Mouse (Mus musculus): ENCODE results near the gene Hspg2. TPM values are rescaled to one million over a fixed set of nuclear protein-coding genes. Genes with fewer than 3 reads are reported as not detected.
A peak's percentile ranks its signal among the peaks of the same experiment; 100 is the strongest.
"Not testable (repeated sequence)": the region's sequence is repeated elsewhere in the genome, so short reads cannot be mapped to it uniquely, and the experiment has no call there.

Hspg2 gene
- polyA plus RNA-seq (2016; fragmentation: Nextera tagmentation; extraction: Ambion mirVana), result 15.2 and 18.2 TPM in 2 replicates

DNA sequence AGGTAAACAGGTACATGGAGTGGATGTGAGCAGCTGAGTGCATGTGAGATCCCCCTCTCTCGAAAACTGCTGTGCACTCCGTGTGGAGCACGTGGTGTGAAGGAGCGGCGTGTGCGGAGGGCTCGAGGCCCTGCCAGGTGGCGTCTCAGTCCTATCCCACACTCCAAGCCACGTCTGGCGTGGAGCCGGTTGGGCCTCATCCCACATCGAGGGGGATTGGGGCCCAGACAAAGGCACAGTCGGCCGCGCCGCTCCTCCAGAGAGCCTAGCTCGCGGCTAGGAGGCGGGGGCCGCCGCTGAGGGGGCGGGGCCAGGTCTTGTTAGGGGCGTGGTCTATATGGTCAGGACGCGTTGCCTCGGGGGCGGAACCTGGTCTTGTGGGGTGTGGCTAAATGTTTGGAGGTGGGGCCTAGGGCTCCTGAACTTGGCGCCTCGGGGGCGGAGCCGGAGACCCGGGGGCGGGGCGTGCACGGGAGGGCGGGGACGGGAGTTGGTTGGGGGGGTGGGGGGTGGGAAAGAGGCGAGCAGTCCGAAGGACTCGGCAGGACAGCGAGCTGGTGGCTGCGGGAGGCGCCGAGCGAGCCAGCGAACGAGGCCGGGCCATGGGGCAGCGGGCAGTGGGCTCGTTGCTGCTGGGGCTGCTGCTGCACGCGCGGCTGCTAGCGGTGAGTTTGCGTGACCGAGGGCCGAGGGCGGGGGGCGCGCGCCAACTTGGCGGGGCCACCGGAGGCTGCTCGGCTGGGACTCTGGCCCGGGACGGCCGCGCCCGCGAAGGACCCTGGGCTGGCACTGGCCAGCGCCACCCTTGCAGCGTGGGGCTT lies at the start of gene Hspg2:
Gene Hspg2 (plus strand): TSS at position 510 of the 821 bp plus-strand sequence.
- H3K27ac ChIP-seq, result peak within 1 kb of the TSS; percentile 91
- peaks cover 4% of the 10 kb centered on the region; the same call in 1 of the 2 replicates for H3K27me3 ChIP-seq (ENCODE audit: insufficient read depth, poor library complexity, severe bottlenecking)
- under 1% methylated on average over 72 of the region's 72 CpGs for WGBS
- peaks cover 63% of the 10 kb centered on the region for H3K4me1 ChIP-seq (replicated peaks)
- peak; percentile 99 for DNase-seq (ENCODE audit: low spot score)
- H3K9me3 ChIP-seq, result no peaks in the 10 kb centered on the region
- H3K36me3 ChIP-seq, result no peaks in the 10 kb centered on the region; the same call in 1 of the 2 replicates
- H3K4me3 ChIP-seq, result peak within 1 kb of the TSS; percentile 76

DNA sequence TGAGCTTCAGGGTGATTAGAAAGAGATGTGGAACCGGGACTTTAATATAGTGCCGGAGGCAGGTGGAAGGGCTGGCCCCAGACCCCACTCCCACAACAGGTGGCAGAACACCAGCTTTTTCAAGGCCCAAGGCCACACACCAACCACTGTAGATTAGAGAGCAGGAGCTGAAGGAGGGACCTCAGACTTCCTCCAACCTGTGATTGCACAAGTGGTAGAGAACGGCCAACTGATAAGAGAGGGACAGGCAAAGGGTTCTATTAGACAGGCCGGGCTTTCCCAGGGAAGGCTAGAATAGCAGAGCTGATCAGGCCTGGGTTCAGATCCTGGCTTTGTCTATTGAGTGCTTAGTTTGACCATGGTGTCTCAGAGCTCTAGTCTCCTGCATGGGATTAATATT lies 38.1 kb upstream of the Hspg2 start, which contains the start of gene Cela3b:
Gene Cela3b (minus strand): TSS at position 39 of the 400 bp plus-strand sequence.
- Histone ChIP-seq H3K4me3 (no peak within 1 kb of the TSS), H3K27me3 (ENCODE audit: insufficient read depth, poor library complexity, severe bottlenecking) (no peaks in the 10 kb centered on the region), H3K27ac (no peak within 1 kb of the TSS), H3K9me3 (no peaks in the 10 kb centered on the region), H3K4me1 (replicated peaks) (no peaks in the 10 kb centered on the region), H3K36me3 (no peaks in the 10 kb centered on the region)
- 94% methylated on average over 4 of the region's 4 CpGs for WGBS
- no peak for DNase-seq (ENCODE audit: low spot score)

DNA sequence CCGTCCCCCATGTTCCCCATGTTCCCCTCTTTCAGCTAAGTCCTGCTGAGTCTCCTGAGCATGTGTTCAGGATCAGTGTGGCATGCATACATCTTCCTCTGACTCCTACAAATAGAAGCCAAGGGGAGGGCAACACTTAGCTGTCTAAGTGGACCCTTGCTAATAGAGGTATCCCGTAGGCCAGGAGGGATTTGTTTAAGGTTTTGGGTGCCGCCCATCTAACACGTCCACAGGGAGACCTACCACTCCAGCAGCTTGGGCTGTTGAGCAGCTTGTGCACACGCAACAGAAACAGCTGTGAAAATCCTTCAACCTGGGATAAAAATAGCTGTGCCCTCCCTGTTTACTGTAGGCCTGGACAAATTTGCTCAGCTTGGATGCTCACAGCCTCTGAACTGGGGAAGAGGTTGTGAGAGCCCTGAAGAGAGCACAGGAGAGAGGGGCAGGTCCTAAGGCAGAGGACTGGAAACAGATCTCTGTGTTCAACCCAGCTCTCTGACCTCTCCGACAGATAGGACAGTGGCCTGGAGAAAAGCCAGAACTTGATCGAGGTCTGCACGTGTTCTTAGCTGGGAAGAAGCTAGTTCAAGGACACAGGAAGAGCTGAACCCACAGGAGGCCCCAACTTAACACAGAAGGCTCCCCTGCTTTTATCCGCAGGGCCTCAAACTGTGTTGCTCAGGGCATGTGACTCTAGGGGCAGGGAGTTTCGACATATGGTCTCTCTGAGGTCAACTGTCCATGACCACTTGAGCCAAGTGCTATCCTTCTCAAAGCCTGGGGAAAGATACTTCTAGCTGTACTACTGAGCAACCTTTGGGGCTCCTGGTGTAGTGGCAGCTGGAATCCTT lies 35.6 kb upstream of the Hspg2 start:
- 83% methylated on average over 10 of the region's 10 CpGs for WGBS
- H3K4me1 ChIP-seq (replicated peaks); H3K36me3 ChIP-seq; H3K27me3 ChIP-seq (ENCODE audit: insufficient read depth, poor library complexity, severe bottlenecking); H3K4me3 ChIP-seq; DNase-seq (ENCODE audit: low spot score); H3K9me3 ChIP-seq; H3K27ac ChIP-seq: not testable (repeated sequence)

DNA sequence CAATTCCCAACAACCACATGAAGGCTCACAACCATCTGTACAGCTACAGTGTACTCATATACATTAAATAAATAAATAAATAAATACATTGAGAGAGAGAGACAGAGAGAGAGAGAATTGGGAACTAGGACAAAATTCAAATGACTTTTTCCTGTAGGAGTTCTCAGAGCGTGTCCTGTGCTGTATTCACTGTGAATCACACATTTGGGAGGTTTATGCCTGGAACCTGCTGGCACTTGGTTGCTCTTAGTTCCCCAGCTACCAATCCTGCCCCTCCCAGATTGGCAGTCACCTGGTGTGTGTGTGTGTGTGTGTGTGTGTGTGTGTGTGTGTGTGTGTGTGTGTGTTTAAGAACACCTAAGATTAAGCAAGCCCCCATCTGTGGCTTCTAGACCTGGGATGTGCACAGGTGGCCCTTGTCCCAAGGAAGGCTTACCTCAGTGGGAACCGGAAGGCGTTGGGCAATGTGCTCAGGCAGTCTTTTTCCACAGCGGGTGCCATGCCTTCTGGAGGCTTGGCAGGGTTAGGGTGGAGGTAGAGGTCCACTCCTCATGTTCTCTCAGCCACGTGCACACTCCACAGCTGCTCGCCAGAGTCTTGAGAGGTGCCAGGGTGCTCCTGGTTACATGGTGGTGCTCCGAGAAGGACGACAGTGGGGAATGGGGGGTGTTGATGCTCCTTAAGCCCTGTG lies 31.4 kb upstream of the Hspg2 start:
- no peaks in the 10 kb centered on the region for H3K4me1 ChIP-seq (replicated peaks)

DNA sequence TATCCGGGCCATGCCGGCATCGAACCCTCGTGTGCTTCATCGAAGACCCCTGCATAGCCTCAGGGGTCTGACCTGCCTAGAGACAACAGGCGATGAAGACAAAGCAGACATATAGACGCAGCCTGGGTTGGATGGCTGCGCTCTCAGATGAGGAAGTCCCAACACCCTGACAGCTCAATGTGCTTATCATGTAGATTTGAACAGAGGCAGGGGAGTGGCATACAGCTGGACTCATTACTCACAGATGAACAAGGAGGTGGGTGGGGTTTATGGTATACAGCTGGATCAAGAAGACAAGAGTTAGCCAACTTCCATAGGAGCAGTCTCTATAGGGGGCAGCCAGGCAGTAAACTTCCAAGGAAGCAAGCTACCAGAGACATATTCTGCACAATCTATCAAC lies 29.7 kb upstream of the Hspg2 start:
- WGBS, result 89% methylated on average over 8 of the region's 8 CpGs
- H3K27me3 ChIP-seq (ENCODE audit: insufficient read depth, poor library complexity, severe bottlenecking), result no peaks in the 10 kb centered on the region
- H3K4me1 ChIP-seq (replicated peaks), result no peaks in the 10 kb centered on the region
- H3K4me3 ChIP-seq, result no peak overlapping the region
- H3K9me3 ChIP-seq, result no peaks in the 10 kb centered on the region
- no peak for DNase-seq (ENCODE audit: low spot score)
- H3K27ac ChIP-seq, result no peak overlapping the region
- no peaks in the 10 kb centered on the region for H3K36me3 ChIP-seq

More for the DNA sequence above, 31.4 kb upstream of the Hspg2 start:
- no peaks in the 10 kb centered on the region for H3K27me3 ChIP-seq (ENCODE audit: insufficient read depth, poor library complexity, severe bottlenecking)
- H3K4me3 ChIP-seq, result no peak overlapping the region
- H3K27ac ChIP-seq, result no peak overlapping the region
- no peaks in the 10 kb centered on the region for H3K36me3 ChIP-seq
- 89% methylated on average over 8 of the region's 8 CpGs for WGBS
- H3K9me3 ChIP-seq, result no peaks in the 10 kb centered on the region
- DNase-seq (ENCODE audit: low spot score), result no peak

DNA sequence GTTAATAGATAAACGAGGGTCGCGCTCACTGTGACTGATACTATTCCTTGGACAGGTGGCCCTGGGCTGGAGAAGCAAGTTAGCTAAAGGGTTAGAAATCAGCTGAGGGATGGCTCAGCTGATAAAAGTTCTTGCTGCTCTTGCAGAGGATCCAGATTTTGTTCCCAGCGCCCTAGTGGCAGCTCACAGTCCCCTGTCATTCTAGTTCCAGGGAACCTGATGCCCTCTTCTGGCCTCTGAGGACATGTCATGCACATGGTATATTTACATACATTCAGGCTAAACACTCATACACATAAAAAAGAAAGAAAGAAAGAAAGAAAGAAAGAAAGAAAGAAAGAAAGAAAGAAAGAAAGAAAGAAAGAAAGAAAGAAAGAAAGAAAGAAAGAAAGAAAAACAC lies 27.2 kb upstream of the Hspg2 start:
- no peaks in the 10 kb centered on the region for H3K27me3 ChIP-seq (ENCODE audit: insufficient read depth, poor library complexity, severe bottlenecking)
- no peak for DNase-seq (ENCODE audit: low spot score)
- H3K36me3 ChIP-seq, result no peaks in the 10 kb centered on the region
- H3K4me3 ChIP-seq, result no peak overlapping the region
- 81% methylated on average over 4 of the region's 4 CpGs for WGBS
- no peaks in the 10 kb centered on the region for H3K9me3 ChIP-seq
- H3K27ac ChIP-seq, result no peak overlapping the region
- no peaks in the 10 kb centered on the region for H3K4me1 ChIP-seq (replicated peaks)

DNA sequence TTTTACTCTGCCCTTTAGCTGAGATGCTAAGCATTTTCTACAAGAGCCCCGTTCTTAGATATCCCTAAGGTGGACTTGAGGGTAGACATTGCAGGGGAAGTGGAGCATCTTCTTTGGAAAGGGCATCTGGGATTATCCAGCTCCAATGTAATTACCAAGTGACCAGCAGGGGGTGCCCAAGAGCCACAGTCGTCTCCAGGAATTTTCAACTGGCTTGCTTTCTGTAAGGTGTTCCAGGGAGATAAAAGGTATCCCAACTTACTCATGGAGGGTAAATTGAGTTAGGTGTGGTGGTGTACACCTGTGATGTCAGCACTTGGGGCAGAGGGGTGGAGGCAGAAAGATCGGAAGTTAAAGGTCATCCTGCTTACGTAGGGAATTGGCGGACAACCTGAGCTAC lies 24.9 kb upstream of the Hspg2 start:
- Histone ChIP-seq H3K27ac (no peak overlapping the region), H3K27me3 (ENCODE audit: insufficient read depth, poor library complexity, severe bottlenecking) (no peaks in the 10 kb centered on the region), H3K4me1 (replicated peaks) (peaks cover 6% of the 10 kb centered on the region), H3K4me3 (no peak overlapping the region), H3K9me3 (no peaks in the 10 kb centered on the region), H3K36me3 (no peaks in the 10 kb centered on the region)
- WGBS, result 26% methylated on average over 5 of the region's 5 CpGs
- peak; percentile 74 for DNase-seq (ENCODE audit: low spot score)

DNA sequence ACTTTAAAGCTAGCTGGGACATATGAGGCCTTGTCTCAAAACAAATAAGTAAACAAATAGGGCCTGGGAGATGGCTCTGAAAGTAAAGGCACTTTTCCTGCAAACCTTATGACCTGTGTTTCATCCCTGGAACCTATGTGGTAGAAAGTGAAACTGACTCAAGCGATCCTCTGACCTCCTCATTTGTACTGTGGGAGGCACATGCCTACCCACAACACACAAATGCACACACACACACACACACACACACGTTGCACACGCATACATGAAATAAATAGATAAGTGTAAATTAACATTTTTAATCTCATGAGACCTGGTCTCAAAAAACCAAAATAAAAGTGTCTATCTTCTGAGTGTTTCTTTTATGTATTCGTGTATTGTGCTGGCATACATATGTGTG lies 22.7 kb upstream of the Hspg2 start:
- no peak for DNase-seq (ENCODE audit: low spot score)
- H3K4me1 ChIP-seq (replicated peaks), result peaks cover 9% of the 10 kb centered on the region
- H3K9me3 ChIP-seq, result no peaks in the 10 kb centered on the region
- WGBS, result 87% methylated on average over 4 of the region's 4 CpGs
- H3K27me3 ChIP-seq (ENCODE audit: insufficient read depth, poor library complexity, severe bottlenecking), result no peaks in the 10 kb centered on the region
- H3K36me3 ChIP-seq, result no peaks in the 10 kb centered on the region
- no peak overlapping the region for H3K27ac ChIP-seq
- H3K4me3 ChIP-seq, result no peak overlapping the region

DNA sequence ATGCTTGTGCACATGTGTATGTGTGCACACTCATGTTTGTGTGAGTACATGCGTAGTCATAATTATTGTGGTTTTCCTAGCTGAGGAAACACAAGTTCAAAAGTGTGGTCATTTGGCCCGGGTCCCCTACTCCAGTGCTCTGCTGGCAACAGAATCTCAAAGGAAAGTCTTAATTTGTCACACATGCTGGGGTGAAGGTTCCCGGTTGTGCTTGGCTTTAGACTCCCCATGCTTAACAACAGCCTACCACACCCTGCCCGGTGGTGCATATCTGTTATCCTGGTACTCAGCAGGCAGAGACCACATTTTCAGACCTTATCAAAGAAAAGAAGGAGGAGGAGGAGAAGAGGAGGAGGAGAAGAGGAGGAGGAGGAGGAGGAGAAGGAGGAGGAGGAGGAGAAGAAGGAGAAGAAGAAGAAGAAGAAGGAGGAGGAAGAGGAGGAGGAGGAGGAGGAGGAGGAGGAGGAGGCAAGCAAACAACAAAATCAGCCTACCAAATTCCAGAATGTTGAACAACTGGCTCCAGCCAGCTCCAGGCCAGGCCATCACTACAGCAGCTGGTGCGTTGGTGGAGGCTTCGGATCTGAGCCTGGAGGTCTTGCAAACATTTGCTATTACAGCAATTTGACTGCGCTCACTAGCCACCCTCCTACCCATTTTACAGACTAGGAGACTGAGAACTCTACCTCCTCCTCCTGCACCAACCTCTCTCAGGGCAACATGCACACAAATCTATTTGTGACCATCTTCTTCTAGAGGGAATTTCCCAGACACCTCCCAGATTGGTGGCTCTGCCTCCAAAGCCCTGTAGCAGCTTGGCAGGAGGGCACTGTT lies 21.0 kb upstream of the Hspg2 start:
- H3K4me1 ChIP-seq (replicated peaks), result peaks cover 9% of the 10 kb centered on the region
- H3K27ac ChIP-seq, result no peak overlapping the region
- no peaks in the 10 kb centered on the region for H3K9me3 ChIP-seq
- H3K27me3 ChIP-seq (ENCODE audit: insufficient read depth, poor library complexity, severe bottlenecking), result no peaks in the 10 kb centered on the region
- WGBS, result 69% methylated on average over 7 of the region's 7 CpGs
- no peak overlapping the region for H3K4me3 ChIP-seq
- DNase-seq (ENCODE audit: low spot score), result no peak
- no peaks in the 10 kb centered on the region for H3K36me3 ChIP-seq

DNA sequence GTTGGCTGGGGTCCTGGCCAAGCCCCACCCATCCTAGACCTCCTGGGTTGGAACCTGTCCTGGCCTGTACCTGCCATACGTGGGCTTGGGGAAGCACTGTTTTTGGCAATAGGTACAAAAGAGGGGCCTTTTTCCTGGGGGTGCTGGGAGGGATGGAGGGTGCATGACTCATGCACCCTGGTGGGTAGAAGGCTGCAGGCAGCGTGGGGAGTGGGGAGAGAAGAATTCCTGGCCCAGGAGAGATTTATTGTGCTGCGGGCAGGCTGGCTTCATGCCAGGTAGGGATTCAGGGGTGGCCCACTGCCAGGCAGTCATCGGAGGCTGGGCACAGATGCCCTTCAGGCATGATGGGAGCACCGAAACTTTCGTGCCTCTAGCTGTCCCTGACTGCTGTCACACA lies 20.4 kb upstream of the Hspg2 start:
- H3K9me3 ChIP-seq, result no peaks in the 10 kb centered on the region
- WGBS, result 69% methylated on average over 6 of the region's 6 CpGs
- H3K4me3 ChIP-seq, result no peak overlapping the region
- no peak for DNase-seq (ENCODE audit: low spot score)
- peaks cover 11% of the 10 kb centered on the region for H3K4me1 ChIP-seq (replicated peaks)
- no peaks in the 10 kb centered on the region for H3K36me3 ChIP-seq
- H3K27ac ChIP-seq, result no peak overlapping the region
- H3K27me3 ChIP-seq (ENCODE audit: insufficient read depth, poor library complexity, severe bottlenecking), result no peaks in the 10 kb centered on the region

DNA sequence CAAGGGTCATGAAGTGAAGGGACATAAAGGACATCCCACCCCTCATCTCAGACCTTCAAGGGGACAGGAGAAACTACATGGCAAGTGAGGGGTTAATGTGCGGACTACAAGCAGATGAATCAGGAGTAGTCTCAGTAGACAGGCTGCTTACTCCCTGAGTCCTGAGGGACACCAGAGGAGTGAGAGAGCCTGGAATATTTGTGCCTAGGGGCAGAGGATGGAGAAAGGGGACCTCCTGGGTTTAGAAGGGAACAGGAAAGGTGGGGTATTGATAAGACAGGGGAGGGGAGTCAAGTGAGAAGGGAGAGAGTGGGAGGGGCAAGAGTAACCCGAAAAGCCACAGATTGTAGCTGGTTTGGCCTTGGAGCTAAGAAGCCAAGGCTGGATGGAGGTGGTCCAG lies 19.9 kb upstream of the Hspg2 start:
- no peak overlapping the region for H3K27ac ChIP-seq
- no peak overlapping the region for H3K4me3 ChIP-seq
- H3K9me3 ChIP-seq, result no peaks in the 10 kb centered on the region
- 70% methylated on average over 2 of the region's 2 CpGs for WGBS
- DNase-seq (ENCODE audit: low spot score), result no peak
- H3K4me1 ChIP-seq (replicated peaks), result peaks cover 14% of the 10 kb centered on the region
- H3K27me3 ChIP-seq (ENCODE audit: insufficient read depth, poor library complexity, severe bottlenecking), result no peaks in the 10 kb centered on the region
- no peaks in the 10 kb centered on the region for H3K36me3 ChIP-seq

DNA sequence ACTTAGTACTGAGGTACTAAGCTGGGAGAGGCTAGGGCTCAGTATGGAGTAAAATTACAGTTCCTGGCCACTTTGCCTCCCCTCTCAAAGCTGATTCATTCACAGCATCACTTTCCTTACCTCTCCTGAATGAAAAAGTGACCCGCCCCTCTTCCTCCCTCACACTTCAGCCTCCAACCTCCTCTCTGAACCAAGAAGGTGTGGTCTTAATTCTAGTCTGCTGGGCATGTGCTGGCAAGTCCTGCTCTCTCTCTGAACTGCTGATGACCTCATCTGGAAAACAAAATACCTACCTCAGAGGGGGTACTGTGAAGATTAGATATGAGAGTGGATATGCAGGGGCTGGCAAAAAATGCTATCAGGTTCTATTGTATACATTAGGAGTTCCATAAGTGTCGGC lies 19.4 kb upstream of the Hspg2 start:
- DNase-seq (ENCODE audit: low spot score), result no peak
- WGBS, result 83% methylated on average over 2 of the region's 2 CpGs
- H3K36me3 ChIP-seq, result no peaks in the 10 kb centered on the region
- no peak overlapping the region for H3K4me3 ChIP-seq
- peaks cover 18% of the 10 kb centered on the region for H3K4me1 ChIP-seq (replicated peaks)
- H3K9me3 ChIP-seq, result no peaks in the 10 kb centered on the region
- no peak overlapping the region for H3K27ac ChIP-seq
- H3K27me3 ChIP-seq (ENCODE audit: insufficient read depth, poor library complexity, severe bottlenecking), result no peaks in the 10 kb centered on the region

All from hindbrain, embryonic 10.5 days (tissue).